Mouse (Mus musculus): ENCODE results near the gene Gm27029.

The Gm27029 gene

GRCm38 (mm10) chr11:101448274-101448746, 23.7 kb upstream of the Gm27029 start, which contains the start of gene Ifi35:
Ifi35 (plus strand) TSS chr11:101448407.
- ChIA-PET CTCF (interaction anchor here in 2 of 4 experiments (0.5 kb wide), 2 partner anchors 242 to 366 kb away, joined by 3 read pairs; partner anchors contain the start of gene Coasy (in 1 of the 2)), POLR2A (interaction anchor here in 2 of 4 experiments (0.8 to 22.5 kb wide), 8 partner anchors 11 to 277 kb away, joined by 3 to 550 read pairs (median 6); partner anchors contain the start of genes Rnd2 (in 2 of the 2), Vat1 (in 2 of the 2) and Aarsd1 (in 1 of the 2))

- ChIA-PET POLR2A (interaction anchor here in 2 of 4 experiments (1.4 to 22.5 kb wide), 6 partner anchors 11 to 107 kb away, joined by 3 to 550 read pairs (median 9); partner anchors contain the start of genes Rnd2 (in 2 of the 2) and Vat1 (in 2 of the 2)), CTCF (interaction anchor here in 1 of 4 experiments (0.5 kb wide), 1 partner anchor 365 kb away, joined by 3 read pairs; the partner anchor contains the start of gene Coasy)
These were observed 23.2 kb upstream of the Gm27029 start for GRCm38 (mm10) chr11:101447786-101448185.

DNA sequence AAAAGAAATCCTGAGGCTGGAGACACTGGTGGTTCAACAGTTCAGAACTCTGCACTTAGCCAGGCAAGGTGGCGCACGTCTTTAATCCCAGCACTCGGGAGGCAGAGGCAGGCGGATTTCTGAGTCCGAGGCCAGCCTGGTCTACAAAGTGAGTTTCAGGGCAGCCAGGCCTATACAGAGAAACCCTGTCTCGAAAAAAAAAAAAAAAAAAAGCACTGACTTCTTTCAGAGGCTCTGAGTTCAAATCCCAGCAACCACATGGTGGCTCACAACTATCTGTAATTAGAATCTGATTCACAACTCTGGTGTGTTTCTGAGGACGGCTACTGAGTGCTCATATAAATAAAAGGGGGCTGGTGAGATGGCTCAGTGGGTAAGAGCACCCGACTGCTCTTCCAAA, 22.3 kb upstream of the Gm27029 start:
- ChIA-PET POLR2A (interaction anchor here in 2 of 4 experiments (1.2 to 22.5 kb wide), 4 partner anchors 16 to 166 kb away, joined by 3 to 550 read pairs (median 59); partner anchors contain the start of genes Rnd2 (in 2 of the 2) and Vat1 (in 2 of the 2)), CTCF (interaction anchor here in 1 of 4 experiments (2.3 kb wide), 1 partner anchor 21 kb away, joined by 6 read pairs; no protein-coding TSS in a partner anchor)

- CTCF ChIA-PET = interaction anchor here in 1 of 4 experiments (2.3 kb wide), 1 partner anchor 21 kb away, joined by 6 read pairs; no protein-coding TSS in a partner anchor
- POLR2A ChIA-PET = interaction anchor here in 2 of 4 experiments (1.2 to 22.5 kb wide), 8 partner anchors 9 to 186 kb away, joined by 3 to 550 read pairs (median 147); partner anchors contain the start of genes Rnd2 (in 2 of the 2), Vat1 (in 2 of the 2), Aarsd1 (in 1 of the 2) and Gm27029 (in 1 of the 2)
These were observed 21.7 kb upstream of the Gm27029 start for GRCm38 (mm10) chr11:101446319-101446718.

DNA sequence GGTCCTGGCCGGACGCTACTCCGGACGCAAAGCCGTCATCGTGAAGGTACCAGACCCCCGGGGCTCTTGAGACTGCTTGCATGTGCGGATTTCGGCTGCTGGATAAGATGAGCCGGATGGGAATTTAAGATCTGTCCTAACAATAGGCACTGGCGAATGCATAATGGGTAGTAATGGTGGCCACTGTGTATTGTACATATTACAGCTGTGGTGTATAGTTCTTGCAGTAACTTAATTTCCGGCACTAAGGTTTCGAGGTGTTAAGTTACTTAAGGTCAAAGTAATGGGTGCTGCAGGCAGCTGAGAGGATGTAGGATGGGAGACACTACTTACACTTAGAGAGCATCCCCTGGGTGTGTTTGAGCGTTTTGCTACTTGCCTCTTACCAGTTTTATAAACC, 18.2 kb upstream of the Gm27029 start:
- ChIA-PET CTCF (interaction anchor here (0.5 to 1.8 kb wide), 34 partner anchors 9 to 311 kb away, joined by 3 to 21 read pairs (median 6); partner anchors contain the start of genes Ptges3l (in 2 of the 4), Rundc1 (in 2 of the 4), Becn1 (in 1 of the 4) and Brca1 (in 1 of the 4)), POLR2A (interaction anchor here (0.6 to 22.5 kb wide), 93 partner anchors 9 to 933 kb away, joined by 3 to 550 read pairs (median 9); partner anchors contain the start of genes Aarsd1 (in 3 of the 4), Gm27029 (in 3 of the 4), Ptges3l (in 3 of the 4) and Rnd2 (in 3 of the 4))

DNA sequence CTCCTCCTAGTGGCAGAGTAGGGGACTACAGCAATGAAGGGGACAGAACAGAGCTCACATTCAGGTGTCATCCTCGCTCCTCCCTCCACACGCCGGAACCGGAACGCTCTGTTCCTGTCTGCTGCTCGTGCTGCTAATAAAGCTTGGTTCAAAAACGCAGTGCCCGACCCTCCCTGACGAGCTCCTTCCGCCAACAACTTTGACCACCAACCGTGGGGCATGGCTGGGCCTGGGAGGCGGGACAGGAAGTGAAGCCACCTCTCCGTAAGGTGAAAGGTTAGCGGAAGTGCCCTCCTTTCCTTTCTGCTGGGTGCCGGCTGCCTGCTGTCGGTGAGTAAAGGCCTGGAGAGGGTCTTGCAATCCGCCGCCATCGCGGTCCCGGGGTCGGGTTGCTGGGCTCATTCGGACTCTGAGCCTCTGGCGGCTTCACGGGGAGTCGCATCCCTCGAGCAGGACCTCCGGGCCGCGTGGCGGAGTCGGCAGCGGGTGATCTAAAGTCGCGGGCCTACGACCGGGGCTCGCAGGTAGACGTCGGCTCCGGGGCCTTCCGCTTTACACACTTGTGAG, 17.6 kb upstream of the Gm27029 start, which contains the start of gene Rpl27:
Gene Rpl27, plus strand, starts transcription at position 172 of the 567 bp plus-strand sequence.
- ChIA-PET POLR2A (interaction anchor here (0.5 to 22.5 kb wide), 295 partner anchors 9 to 1716 kb away, joined by 3 to 550 read pairs (median 4); partner anchors contain the start of genes Gm27029 (in 4 of the 4), Ptges3l (in 4 of the 4), Rnd2 (in 4 of the 4) and Rundc1 (in 4 of the 4)), CTCF (interaction anchor here (0.5 to 1.8 kb wide), 89 partner anchors 8 to 1027 kb away, joined by 3 to 21 read pairs (median 4); partner anchors contain the start of genes Ptges3l (in 3 of the 4), Rundc1 (in 3 of the 4), Becn1 (in 2 of the 4) and Cntd1 (in 2 of the 4))

- ChIA-PET POLR2A (interaction anchor here (0.5 to 22.5 kb wide), 294 partner anchors 8 to 1716 kb away, joined by 3 to 550 read pairs (median 4); partner anchors contain the start of genes Gm27029 (in 4 of the 4), Ptges3l (in 4 of the 4), Rnd2 (in 4 of the 4) and Rundc1 (in 4 of the 4)), CTCF (interaction anchor here (0.5 to 1.8 kb wide), 85 partner anchors 8 to 1026 kb away, joined by 3 to 21 read pairs (median 4); partner anchors contain the start of genes Ptges3l (in 3 of the 4), Rundc1 (in 3 of the 4), Becn1 (in 2 of the 4) and Cntd1 (in 2 of the 4))
These were observed 17.0 kb upstream of the Gm27029 start for GRCm38 (mm10) chr11:101441450-101442126.

- POLR2A ChIA-PET = interaction anchor here in 1 of 4 experiments (0.6 to 0.7 kb wide), 3 partner anchors 17 to 130 kb away, joined by 3 to 4 read pairs (median 3); no protein-coding TSS in a partner anchor
These were observed 13.4 kb upstream of the Gm27029 start for GRCm38 (mm10) chr11:101438006-101438405.

DNA sequence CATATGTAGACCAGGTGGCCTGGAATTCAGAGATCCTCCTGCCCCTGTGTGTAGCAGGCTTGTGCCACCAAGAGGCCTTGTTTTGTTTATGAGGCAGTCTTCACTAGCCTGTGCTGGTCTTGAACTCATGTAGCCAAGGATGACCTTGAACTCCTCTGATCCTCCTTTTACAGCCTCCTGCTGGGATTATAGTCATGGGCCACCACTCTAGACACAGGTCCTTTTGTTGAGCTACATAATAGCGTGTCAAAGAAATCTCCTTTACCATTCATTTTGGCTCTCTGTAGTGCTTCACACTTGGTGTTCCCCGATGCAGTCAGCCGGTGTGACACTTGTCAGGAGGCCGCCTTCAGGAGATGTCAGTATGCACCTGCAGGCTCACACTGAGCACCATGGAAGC, 12.3 kb upstream of the Gm27029 start:
- ChIA-PET CTCF (interaction anchor here in 3 of 4 experiments (0.5 to 1.0 kb wide), 4 partner anchors 9 to 53 kb away, joined by 3 to 4 read pairs (median 3); no protein-coding TSS in a partner anchor), POLR2A (interaction anchor here in 3 of 4 experiments (0.6 to 2.5 kb wide), 17 partner anchors 8 to 242 kb away, joined by 3 to 8 read pairs (median 3); partner anchors contain the start of genes Rnd2 (in 3 of the 3), Aarsd1 (in 1 of the 3), Becn1 (in 1 of the 3) and Gm27029 (in 1 of the 3))

More at GRCm38 (mm10) chr11:101438006-101438405, 13.4 kb upstream of the Gm27029 start:
- CTCF ChIA-PET = interaction anchor here in 2 of 4 experiments (0.7 to 0.8 kb wide), 3 partner anchors 12 to 390 kb away, joined by 3 to 5 read pairs (median 4); no protein-coding TSS in a partner anchor

GRCm38 (mm10) chr11:101435831-101436230, 11.2 kb upstream of the Gm27029 start:
- ChIA-PET POLR2A (interaction anchor here (0.7 to 14.8 kb wide), 11 partner anchors 8 to 33 kb away, joined by 3 to 207 read pairs (median 4); partner anchors contain the start of genes Aarsd1 (in 2 of the 4), Ptges3l (in 1 of the 4), Rpl27 (in 1 of the 4) and Rundc1 (in 1 of the 4)), CTCF (no interaction called here)

- POLR2A ChIA-PET = interaction anchor here (0.8 to 14.8 kb wide), 16 partner anchors 8 to 425 kb away, joined by 3 to 207 read pairs (median 6); partner anchors contain the start of genes Rpl27 (in 4 of the 4), Aarsd1 (in 2 of the 4), Gm27029 (in 2 of the 4) and Ptges3l (in 2 of the 4)
- CTCF ChIA-PET = interaction anchor here in 2 of 4 experiments (0.5 to 2.1 kb wide), 7 partner anchors 9 to 1969 kb away, joined by 3 to 15 read pairs (median 4); partner anchors contain the start of genes Rpl27 (in 2 of the 2), Gm27029 (in 1 of the 2), Ptges3l (in 1 of the 2) and Rundc1 (in 1 of the 2)
These were observed 8.8 kb upstream of the Gm27029 start for GRCm38 (mm10) chr11:101433396-101433795.

DNA sequence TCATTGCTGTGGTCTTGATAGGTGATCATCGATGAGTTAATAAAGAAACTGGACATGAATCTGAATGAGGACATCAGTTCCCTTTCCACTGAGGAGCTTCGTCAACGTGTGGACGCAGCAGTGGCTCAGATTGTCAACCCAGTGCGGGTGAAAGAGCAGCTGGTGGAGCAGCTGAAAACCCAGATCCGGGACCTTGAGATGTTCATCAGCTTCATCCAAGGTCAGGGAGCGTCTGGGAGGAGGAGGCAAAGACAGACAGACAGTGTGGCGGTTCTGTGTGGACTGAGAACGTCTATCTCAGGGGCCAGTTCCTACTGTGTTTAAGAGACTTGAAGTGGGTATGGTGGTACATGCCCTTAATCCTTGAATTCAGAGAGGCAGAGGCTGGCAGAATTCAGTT, 6.7 kb upstream of the Gm27029 start:
- ChIA-PET CTCF (interaction anchor here in 1 of 4 experiments (0.9 to 1.0 kb wide), 2 partner anchors 8 to 11 kb away, joined by 3 to 4 read pairs; partner anchors contain the start of gene Rpl27), POLR2A (interaction anchor here in 3 of 4 experiments (0.7 to 14.8 kb wide), 3 partner anchors 11 to 12 kb away, joined by 5 to 207 read pairs (median 5); partner anchors contain the start of gene Rpl27 (in 3 of the 3))

DNA sequence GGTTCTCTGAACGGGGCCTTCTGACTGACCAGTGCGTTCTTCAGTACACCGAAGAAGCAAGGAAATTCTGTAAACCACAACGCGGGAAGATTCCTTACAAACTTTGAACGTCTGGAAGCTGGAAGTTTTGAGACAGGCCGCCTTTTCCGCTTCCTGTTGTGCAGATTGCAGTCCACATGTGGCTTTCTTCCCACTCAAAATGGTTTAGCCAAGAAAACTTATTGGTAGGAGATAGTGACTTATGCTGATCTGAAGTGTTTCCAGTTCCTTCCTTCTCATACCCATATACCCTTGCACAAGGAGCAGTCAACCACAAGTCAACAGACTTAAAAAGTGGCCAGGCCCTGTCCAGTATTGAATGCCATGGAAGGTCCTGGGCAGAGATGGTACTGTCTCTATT, 1.6 kb upstream of the Gm27029 start:
- ChIA-PET CTCF (interaction anchor here in 3 of 4 experiments (0.5 to 1.6 kb wide), 3 partner anchors 16 to 1020 kb away, joined by 4 to 13 read pairs (median 5); partner anchors contain the start of gene Rpl27 (in 2 of the 3)), POLR2A (interaction anchor here in 3 of 4 experiments (0.8 to 14.8 kb wide), 9 partner anchors 10 to 166 kb away, joined by 3 to 207 read pairs (median 5); partner anchors contain the start of genes Rpl27 (in 3 of the 3) and Wnk4 (in 1 of the 3))

DNA sequence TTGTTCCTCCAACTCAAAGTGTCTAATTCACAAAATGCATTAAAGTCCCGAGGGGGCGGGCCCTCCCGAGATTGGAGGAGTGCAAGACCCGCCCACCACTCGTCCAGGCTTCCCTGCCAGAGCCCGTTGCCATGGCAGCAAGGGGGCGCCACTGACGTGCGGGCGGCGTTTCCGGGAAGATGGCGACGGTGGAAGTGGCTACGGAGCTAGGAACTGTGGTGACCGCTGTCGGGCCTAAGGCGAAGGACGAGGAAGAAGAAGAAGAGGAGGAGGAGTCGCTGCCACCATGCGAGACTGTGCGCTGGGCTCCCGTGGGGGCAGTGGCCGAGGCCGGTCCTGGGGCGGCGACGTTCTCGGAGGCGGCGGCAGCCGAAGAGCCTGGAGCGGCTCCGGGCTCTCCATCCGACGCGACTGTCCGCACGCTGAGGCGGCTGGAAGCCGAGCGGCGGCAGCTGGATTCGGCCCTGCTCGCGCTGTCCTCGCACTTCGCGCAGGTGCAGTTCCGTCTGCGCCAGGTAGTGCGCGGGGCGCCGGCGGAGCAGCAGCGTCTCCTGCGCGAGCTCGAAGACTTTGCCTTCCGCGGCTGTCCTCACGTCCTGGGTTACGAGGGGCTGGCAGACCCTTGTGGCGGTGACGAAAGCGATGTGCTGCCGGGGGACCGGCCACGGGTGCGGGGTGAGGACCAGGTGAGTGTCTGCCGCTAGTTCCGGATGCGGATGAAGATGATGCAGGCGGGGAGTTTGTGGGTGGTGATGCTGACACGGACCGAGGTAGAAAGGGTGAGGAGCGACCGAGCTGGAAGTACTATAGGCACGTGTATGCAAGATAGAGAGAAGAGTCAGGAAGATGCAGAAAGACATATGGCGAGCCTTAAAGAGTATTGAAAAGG, 573 bp upstream of the Gm27029 start, which contains the start of the genes Rundc1 and Ptges3l:
Gene Rundc1, plus strand, starts transcription at position 161 of the 889 bp plus-strand sequence.
Gene Ptges3l, minus strand, starts transcription at position 409 of the 889 bp plus-strand sequence.
- CTCF ChIA-PET = interaction anchor here (0.5 to 1.8 kb wide), 10 partner anchors 9 to 1021 kb away, joined by 3 to 13 read pairs (median 4); partner anchors contain the start of gene Rpl27 (in 3 of the 4)
- POLR2A ChIA-PET = interaction anchor here (0.6 to 14.8 kb wide), 37 partner anchors 8 to 897 kb away, joined by 3 to 207 read pairs (median 4); partner anchors contain the start of genes Rpl27 (in 4 of the 4), Aarsd1 (in 2 of the 4), Wnk4 (in 2 of the 4) and Acly (in 1 of the 4)

DNA sequence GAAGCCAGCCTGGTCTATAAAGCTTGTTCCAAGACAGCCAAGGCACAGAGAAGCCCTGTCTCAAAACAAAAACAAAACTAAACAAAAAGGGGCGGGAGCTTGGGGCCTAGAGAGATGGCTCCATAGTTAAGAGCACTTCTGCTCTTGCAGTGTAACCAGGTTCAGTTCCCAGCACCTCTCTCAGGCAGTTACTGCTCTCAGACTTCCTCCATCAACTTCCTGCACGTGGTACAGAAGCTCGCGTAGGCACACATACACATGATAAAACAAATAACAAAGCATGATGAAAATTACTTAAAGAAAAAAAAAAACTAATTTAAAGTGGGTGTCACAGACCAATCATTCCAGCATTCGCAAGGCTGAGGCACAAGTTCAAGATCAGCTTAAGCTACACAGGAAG, 4.4 kb downstream of the Gm27029 start:
- POLR2A ChIA-PET = interaction anchor here (0.5 to 11.9 kb wide), 24 partner anchors 14 to 801 kb away, joined by 3 to 179 read pairs (median 3); partner anchors contain the start of genes Rpl27 (in 4 of the 4), Cntd1 (in 1 of the 4), Coa3 (in 1 of the 4) and Nkiras2 (in 1 of the 4)
- CTCF ChIA-PET = interaction anchor here (0.5 to 2.3 kb wide), 22 partner anchors 17 to 422 kb away, joined by 3 to 21 read pairs (median 4); partner anchors contain the start of genes Rpl27 (in 3 of the 4), Cntnap1 (in 1 of the 4), Plekhh3 (in 1 of the 4) and Vat1 (in 1 of the 4)
